Mouse (Mus musculus): ENCODE measurements at regions not wholly inside any gene's neighbourhood (a gene's known extent, or its start where the extent isn't known, plus 50 kb on each side); places are given as distances from the start of the nearest gene placed in this dataset.

GRCm38 (mm10) chr2:53796605-53797004 is 288.7 kb downstream of the Rprm start:
- ATAC-seq (replicated peaks; ENCODE audit: insufficient number of reproducible peaks, low FRiP score, low TSS enrichment, poor library complexity, severe bottlenecking), result no peak

DNA sequence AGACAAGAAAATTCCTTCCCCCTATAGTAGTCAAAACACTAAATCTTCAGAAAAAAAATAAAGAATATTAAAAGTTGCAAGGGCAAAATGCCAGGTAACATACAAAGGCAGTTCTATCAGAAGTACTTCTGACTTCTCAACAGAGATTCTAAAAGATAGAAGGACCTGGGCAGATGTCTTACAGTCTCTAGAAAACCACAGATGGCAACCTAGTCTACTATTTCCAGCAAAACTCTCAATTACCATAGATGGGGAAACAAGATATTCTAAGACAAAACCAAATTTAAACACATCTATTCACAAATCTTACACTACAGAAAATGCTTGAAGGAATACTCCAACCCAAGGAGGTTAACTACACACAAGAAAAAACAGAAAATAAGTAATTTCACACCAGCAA is 281.7 kb downstream of the Rprm start:
- ATAC-seq (replicated peaks; ENCODE audit: insufficient number of reproducible peaks, low FRiP score, low TSS enrichment, poor library complexity, severe bottlenecking), result no peak

DNA sequence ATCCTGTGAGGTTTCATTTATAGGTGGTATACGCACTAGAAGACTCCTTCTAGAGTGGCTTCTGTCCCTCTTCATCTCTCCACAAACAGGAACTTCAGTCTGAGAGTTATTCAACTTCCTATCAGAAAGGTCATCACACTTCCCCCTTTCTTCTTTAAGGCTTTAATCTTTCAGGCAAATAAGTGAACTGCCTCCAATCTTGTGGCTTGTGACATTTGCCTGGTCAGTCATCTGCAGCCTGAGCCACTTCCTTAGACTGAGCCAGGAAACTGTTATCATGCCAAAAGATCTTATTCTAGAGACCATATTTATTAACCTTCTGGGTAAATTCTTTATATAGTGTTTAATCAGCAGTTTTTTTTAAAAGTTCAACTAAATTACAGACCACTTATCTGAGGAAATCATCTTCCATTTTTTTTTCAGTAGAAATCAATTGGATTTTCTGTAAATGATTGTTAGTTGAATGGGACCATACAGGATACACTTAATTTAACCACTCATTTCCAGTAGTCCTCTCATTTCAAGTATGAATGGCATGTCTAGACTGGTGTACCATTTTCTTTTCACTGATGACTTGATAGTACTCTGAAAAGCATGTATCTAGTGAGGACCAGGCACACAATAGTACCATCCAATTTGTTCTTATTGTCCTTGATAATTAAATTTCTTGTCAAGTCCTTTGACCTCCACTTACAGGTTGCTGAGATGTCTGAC is 234.4 kb downstream of the Rprm start:
- peak; percentile 88 for ATAC-seq (replicated peaks; ENCODE audit: insufficient number of reproducible peaks, low FRiP score, low TSS enrichment, poor library complexity, severe bottlenecking)
